Mouse (Mus musculus) splenic B cell, adult 2 months (primary cell): ENCODE measurements around the gene Spaca3.
A peak's percentile ranks its signal among the peaks of the same experiment; 100 is the strongest.

Experiments used
- DNase-seq: peaks from one replicate; pipeline ENCODE4 v3.0.0-alpha.2; 2011; ENCODE audit warnings: low read depth, low spot score
- H3K27me3 ChIP-seq: 2 replicates; pipeline ENCODE4 v1.6.1; 2012; ENCODE audit warnings: mild to moderate bottlenecking, low read length, moderate library complexity, mixed read lengths; ENCODE audit not compliant: control insufficient read depth, poor library complexity, insufficient read depth, severe bottlenecking
- H3K36me3 ChIP-seq: 2 replicates; pipeline ENCODE4 v1.6.1; 2012; ENCODE audit warnings: mild to moderate bottlenecking, low read length, moderate library complexity, mixed read lengths; ENCODE audit not compliant: control insufficient read depth, poor library complexity, insufficient read depth, severe bottlenecking

The Spaca3 gene

GRCm38 (mm10) chr11:80858065-80858464 lies at the start of gene Spaca3:
Gene Spaca3 (plus strand): TSS chr11:80858365.
- DNase-seq: no peak
- Histone ChIP-seq H3K27me3 (no peaks in the 10 kb centered on the region), H3K36me3 (no peaks in the 10 kb centered on the region)

DNA sequence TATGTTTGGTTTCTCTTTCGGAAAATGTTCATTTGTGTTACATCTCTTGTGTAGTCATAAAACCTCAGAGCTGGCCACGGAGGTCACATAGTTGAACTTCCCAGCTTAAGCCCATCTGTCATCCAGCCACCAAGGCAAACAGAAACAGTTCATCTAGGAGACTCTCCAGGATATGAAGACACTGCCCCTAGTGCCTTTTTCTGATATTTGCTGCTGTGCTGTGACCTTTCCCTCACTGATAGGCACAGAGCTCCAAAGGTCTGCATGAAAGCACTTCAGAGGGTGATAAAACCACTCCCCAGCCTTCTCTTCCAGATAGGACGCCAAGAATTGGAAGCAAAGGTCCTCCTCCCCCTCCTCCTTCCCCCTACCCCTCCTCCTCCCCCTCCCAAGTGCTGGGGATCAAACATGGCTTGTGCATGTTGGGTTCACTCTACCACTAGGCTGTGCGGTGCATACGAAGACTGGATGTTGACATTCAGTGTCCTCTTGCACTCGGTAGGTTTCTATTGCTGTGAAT lies 49.6 kb upstream of the Spaca3 start:
- DNase-seq: no peak
- Histone ChIP-seq H3K27me3 (no peaks in the 10 kb centered on the region), H3K36me3 (no peaks in the 10 kb centered on the region)

DNA sequence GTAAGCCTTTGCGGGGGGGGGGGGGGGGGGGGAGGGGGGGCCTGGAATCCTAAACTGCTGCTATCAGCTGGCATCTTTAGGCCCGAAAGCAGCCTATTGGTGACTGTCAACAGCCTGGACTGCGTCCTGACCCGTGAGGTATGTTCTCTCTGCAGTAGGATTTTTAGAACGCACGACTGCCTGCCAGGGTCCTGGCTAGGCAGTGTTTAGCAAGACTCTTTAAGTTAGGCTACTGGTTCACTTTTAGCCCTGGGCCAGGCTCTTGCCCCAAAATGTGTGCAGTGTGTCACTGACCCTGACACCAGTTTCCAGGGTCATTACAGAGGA lies 48.5 kb upstream of the Spaca3 start:
- DNase-seq: no peak

GRCm38 (mm10) chr11:80809993-80810821 lies 48.0 kb upstream of the Spaca3 start, which contains the start of gene Tmem98:
Gene Tmem98 (plus strand): TSS chr11:80810175.
- Histone ChIP-seq H3K36me3 (no peaks in the 10 kb centered on the region), H3K27me3 (no peaks in the 10 kb centered on the region)
- DNase-seq: no peak

More for the DNA sequence above, 48.5 kb upstream of the Spaca3 start:
- Histone ChIP-seq H3K36me3 (no peaks in the 10 kb centered on the region), H3K27me3 (no peaks in the 10 kb centered on the region)

- no peaks in the 10 kb centered on the region for H3K27me3 ChIP-seq
- H3K36me3 ChIP-seq: no peaks in the 10 kb centered on the region
- no peak for DNase-seq
Measured at GRCm38 (mm10) chr11:80811156-80811555, 47.0 kb upstream of the Spaca3 start.

- no peaks in the 10 kb centered on the region for H3K27me3 ChIP-seq
Measured at GRCm38 (mm10) chr11:80815354-80815753, 42.8 kb upstream of the Spaca3 start.

DNA sequence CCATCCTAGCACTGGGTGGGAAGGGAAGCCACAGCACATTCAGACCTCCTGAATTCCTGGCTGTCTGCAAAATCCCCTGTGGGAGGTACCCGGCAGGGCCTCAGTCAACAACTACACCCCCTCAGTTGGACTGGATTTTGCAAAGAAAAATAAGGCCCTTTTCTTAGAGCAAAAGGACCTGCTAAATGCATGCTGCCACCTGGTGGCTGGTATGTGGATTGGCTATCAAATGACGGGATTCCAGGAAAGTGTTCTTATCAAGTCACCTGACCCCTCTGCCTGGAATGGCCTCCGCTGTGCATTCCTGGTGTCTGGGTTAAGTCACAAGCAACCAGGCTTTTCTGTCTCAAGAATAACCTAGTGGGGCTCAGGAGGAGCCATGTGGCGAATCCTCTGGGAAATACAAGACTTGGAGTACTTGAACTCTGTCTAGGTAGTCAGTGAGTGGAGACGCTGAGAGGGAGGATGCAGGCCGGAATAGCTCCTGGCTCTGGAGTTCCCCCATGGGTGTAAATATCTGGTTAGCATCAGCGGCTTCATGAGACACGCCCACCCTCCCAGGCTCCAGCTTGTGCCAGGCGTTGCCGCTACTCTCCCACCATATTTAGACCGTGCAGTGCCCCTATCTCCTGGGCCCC lies 40.0 kb upstream of the Spaca3 start:
- Histone ChIP-seq H3K36me3 (no peaks in the 10 kb centered on the region), H3K27me3 (no peaks in the 10 kb centered on the region)
- DNase-seq: peak; percentile 75

More at GRCm38 (mm10) chr11:80815354-80815753, 42.8 kb upstream of the Spaca3 start:
- no peak for DNase-seq
- H3K36me3 ChIP-seq: no peaks in the 10 kb centered on the region

- H3K27me3 ChIP-seq: no peaks in the 10 kb centered on the region
- no peak for DNase-seq
- H3K36me3 ChIP-seq: no peaks in the 10 kb centered on the region
Measured at GRCm38 (mm10) chr11:80820085-80820484, 38.1 kb upstream of the Spaca3 start.

GRCm38 (mm10) chr11:80821296-80821695 lies 36.9 kb upstream of the Spaca3 start:
- H3K36me3 ChIP-seq: no peaks in the 10 kb centered on the region
- H3K27me3 ChIP-seq: no peaks in the 10 kb centered on the region
- DNase-seq: no peak

DNA sequence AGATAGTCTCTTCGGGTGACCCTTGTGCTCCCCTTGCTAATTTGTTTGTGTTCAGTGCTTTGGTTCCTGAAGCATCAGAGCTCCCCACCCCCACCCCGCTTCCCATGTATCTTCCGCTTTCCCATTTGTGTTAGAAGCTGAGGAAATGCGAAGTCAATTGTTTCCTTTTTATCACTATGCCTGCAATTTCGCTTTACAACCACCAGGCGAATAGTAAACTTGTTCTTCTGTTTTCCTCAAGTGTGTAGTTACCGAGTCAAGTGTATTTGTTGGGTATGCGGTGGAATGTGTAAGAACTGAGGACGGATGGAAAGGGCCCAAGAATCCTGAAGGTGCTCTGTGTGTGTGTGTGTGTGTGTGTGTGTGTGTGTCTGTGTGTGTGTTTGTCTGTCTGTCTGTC lies 36.4 kb upstream of the Spaca3 start:
- no peak for DNase-seq
- Histone ChIP-seq H3K36me3 (no peaks in the 10 kb centered on the region), H3K27me3 (no peaks in the 10 kb centered on the region)

GRCm38 (mm10) chr11:80835395-80835794 lies 22.8 kb upstream of the Spaca3 start:
- no peak for DNase-seq
- no peaks in the 10 kb centered on the region for H3K27me3 ChIP-seq

DNA sequence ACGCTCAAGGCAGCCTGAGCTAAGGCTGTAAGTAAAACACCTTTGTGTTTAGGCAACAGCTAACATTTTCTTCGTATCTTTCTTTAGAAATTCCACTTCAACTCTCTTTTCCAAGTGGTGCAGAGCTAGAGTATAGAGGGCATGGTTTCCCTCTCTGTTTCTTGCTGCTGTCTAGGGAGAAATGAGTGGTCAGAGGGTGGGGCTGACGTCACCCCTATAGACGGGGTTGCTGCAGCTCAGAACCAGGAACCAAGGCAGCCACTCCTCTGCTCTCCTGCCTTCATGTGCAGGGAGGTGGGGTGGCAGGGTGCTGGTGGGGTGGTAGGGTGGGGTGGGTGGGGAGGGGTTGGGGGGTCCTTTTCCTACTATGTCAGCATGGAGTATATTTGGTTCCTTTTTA lies 22.3 kb upstream of the Spaca3 start:
- Histone ChIP-seq H3K27me3 (no peaks in the 10 kb centered on the region), H3K36me3 (no peaks in the 10 kb centered on the region)
- no peak for DNase-seq

More at GRCm38 (mm10) chr11:80835395-80835794, 22.8 kb upstream of the Spaca3 start:
- H3K36me3 ChIP-seq: no peaks in the 10 kb centered on the region

DNA sequence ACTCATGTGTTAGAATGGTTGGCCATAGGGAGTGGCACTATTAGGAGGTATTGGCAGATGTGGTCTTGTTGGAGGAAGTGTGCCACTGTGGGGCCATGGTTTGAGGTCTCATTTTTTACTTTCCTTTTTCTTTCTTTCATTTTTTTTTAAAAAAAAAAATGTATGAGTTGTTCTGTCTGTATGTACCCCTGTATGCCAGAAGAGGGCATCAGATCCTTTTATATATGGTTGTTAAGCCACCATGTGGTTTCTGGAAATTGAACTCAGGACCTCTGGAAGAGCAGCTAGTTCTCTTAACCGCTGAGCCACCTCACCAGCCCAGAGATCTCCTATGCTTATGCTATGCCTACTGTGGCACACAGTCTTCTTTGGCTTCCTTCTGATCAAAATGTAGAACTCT lies 19.4 kb upstream of the Spaca3 start:
- DNase-seq: no peak
- Histone ChIP-seq H3K36me3 (no peaks in the 10 kb centered on the region), H3K27me3 (no peaks in the 10 kb centered on the region)

GRCm38 (mm10) chr11:80843435-80843834 lies 14.7 kb upstream of the Spaca3 start:
- DNase-seq: no peak
- Histone ChIP-seq H3K36me3 (no peaks in the 10 kb centered on the region), H3K27me3 (no peaks in the 10 kb centered on the region)

- DNase-seq: no peak
- Histone ChIP-seq H3K27me3 (no peaks in the 10 kb centered on the region), H3K36me3 (no peaks in the 10 kb centered on the region)
Measured at GRCm38 (mm10) chr11:80845486-80845885, 12.7 kb upstream of the Spaca3 start.
